Mouse (Mus musculus): ENCODE data around the gene Bcdin3d.
A peak's percentile ranks its signal among the peaks of the same experiment; 100 is the strongest.
"Not testable (repeated sequence)": the region's sequence is repeated elsewhere in the genome, so short reads cannot be mapped to it uniquely, and the experiment has no call there.

Gene Bcdin3d

DNA sequence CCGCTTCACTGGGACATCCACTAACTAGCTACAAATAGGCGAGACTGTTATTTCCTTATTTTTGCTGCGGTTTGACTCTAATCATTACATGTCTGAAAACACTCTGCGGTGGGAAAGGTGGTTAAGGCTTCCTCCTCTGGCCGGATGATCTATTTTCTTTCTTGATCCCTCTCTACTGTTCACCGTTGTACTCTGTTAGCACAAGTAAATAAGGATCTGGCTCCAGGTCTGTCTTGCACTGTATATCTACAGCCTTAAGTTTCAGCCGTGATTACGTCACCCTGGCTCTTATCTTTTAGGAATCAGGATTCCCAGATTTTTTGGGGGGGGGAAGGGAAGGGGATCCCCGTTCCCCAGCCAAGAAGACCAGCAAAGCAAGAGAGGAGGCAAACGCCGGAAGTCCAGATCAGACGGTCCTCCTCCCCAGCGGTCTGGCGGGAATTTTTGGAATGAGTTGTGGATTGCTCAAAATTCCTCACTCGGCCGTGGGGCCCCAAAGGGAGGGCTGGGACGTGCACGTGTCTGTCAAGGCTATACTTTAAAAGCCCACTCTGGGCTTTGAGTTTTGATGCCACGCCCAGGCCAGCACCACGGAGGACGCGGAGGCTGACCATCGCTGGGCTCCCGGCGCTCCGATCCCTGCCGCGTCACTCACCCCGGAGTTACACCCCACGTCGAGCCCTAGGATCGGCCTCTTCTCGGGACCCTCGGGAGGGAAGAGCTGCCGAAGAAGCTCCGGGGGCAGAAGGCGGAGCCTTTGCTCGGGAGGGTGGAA lies 542 bp downstream of the Bcdin3d start:
- DNase-seq (ENCODE audit: low spot score in 2 of 2), result peak; percentile 32 to 43

DNA sequence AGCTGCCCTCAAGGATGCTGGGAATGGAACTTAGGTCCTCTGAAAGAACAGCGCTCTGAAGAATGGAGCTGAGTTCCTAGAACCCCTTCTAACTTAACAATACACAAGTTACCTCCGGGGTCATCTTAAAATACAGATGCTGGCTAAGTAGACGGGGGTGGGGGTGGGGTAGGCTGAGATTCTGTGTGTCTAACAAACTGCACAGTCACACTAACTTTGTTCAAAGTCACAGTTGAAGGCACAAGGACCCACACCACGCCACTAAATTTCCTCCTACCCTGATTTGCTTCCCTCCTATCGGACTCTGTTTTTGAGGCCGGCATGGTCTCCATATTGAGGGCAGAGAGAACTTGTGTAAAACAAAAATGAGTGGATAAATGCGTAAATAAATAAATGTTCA lies 1.6 kb downstream of the Bcdin3d start:
- DNase-seq (ENCODE audit: low spot score in 2 of 2), result no peak

DNA sequence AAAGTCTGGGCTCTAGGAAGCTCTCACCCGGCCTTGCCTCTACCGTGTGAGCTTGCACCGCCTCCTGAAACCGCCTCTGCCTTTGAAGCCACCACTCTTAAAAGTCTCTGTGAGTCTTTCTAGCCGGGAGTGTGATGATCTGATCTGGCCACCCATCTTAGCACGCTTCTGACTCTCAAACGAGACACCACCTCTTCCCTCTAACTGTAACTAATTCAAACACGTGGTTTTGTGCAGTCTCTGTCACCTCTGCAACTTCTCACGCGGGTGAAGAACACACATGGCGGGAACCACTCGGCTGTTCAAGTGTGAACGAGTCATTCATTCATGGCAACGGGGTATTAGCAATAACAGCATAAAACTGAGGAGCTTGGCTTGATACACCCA lies 2.9 kb downstream of the Bcdin3d start:
- DNase-seq (ENCODE audit: low spot score in 2 of 2), result no peak

DNA sequence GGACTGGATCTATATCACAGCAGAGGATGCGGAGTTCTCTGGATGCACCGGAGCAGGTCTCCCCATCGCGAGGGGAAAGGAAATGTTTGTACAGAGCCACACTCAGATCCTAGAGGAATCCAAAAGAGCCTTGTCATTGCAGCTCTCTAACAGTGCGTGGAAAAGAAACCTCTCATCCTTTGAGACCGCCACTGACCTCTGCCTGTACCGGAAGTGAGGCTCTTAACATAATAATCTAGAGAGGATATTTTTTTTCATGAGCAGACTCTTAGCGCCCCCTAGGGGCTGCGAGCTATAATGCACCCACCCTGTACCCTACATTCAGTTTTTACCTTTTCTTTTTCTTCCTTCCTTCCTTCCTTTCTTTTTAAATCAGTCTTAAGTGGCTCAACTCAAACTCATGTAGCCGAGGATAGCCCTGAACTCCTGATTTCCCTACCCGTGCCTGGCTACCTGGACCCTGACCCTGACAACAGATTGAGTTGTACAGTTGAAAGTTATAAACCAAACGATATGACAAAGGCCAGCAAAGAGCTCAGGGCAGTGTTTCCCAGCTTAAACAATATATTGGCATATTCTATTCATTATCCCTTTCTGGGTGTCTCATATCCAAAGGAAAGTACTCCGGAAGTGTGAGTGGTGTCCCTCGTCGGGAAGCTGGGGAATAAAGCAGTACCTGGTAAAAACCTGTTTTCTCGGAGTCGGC lies 3.4 kb downstream of the Bcdin3d start:
- peak in 1 of 2 experiments; percentile 62 for DNase-seq (ENCODE audit: low spot score in 2 of 2)

DNA sequence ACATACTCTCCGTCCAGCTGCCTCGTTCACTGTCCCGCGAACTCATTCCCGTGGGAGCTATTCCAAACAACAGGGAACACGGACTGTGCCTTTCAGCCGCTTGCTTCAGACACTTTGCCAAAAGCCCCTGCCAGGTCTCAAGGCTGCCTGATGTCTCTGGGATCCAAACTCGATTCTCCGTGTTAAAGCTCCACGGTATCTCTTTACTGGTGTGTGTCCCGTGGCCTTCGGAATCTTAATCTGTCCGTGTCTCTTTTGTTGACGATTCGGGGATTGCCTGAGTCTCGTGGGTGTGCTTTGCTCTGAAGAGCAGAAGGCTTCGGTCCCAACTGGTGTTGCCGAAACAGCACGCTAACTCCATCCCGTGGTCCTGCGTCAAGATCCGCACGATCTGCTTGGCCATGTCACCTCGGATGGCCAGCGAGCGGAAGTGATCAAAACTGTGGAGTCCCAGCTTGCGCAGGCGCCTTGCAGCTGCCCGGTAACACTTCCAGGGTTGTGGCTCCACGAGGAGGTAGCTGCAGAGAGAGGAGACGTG lies 4.2 kb downstream of the Bcdin3d start:
- DNase-seq (ENCODE audit: low spot score in 2 of 2), result no peak

DNA sequence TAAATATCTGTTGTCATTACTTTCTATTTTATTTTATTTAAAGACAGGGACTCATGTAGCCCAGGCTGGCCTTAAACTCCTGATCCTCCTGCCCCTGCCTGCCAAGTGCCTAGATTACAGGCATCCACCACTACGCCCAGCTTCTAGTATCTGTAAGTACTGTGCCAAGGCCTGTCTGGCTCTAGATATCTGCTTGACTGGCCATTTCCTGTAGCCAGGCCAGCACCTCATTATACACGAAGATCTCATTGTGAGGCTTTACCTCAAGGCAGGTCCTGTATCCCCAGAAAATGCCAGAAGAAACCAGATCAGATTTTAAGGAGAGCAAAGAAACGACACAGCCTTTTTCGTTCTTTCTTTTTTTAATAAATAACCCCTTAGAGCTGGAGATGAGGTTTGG lies 4.8 kb downstream of the Bcdin3d start:
- DNase-seq (ENCODE audit: low spot score in 2 of 2), result no peak

DNA sequence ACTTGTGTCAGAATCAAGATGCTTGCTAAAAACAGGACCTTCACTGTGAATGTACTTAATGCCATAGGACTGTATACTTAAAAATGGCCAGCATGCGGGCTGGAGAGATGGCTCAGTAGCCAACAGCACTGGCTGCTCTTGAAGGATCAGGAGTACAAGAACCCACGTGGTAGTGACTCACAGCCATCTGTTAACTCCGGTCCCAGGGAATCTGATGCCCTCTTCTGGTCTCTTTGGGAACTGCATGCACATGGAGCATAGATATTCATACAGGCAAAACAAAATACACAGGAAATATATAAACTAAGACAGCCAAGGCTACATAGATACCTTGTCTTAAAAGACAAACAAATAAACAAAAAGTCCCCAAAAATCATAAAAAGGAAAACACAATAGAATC lies 5.5 kb downstream of the Bcdin3d start:
- DNase-seq (ENCODE audit: low spot score in 2 of 2), result peak; percentile 45 to 80

DNA sequence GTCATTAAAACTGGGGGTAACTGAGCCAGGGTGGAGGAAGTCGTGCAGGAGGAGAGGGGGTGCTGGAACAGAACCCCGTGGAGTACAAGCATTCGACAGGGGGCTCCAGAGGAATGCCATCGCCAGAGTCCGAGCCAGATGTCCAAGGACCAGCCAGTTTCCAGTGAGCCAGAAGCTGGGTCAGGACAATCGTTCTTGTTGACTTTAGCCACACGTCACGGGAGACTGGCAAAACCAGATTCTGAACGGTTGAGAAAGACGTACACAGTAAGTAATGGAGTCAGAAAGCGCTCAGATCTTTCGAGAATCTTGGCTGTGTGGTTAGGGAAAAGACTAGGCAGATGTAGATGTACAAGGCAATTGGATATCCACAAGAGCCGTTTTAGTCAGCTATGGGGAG lies 11.3 kb downstream of the Bcdin3d start:
- DNase-seq (ENCODE audit: low spot score in 2 of 2), result no peak

DNA sequence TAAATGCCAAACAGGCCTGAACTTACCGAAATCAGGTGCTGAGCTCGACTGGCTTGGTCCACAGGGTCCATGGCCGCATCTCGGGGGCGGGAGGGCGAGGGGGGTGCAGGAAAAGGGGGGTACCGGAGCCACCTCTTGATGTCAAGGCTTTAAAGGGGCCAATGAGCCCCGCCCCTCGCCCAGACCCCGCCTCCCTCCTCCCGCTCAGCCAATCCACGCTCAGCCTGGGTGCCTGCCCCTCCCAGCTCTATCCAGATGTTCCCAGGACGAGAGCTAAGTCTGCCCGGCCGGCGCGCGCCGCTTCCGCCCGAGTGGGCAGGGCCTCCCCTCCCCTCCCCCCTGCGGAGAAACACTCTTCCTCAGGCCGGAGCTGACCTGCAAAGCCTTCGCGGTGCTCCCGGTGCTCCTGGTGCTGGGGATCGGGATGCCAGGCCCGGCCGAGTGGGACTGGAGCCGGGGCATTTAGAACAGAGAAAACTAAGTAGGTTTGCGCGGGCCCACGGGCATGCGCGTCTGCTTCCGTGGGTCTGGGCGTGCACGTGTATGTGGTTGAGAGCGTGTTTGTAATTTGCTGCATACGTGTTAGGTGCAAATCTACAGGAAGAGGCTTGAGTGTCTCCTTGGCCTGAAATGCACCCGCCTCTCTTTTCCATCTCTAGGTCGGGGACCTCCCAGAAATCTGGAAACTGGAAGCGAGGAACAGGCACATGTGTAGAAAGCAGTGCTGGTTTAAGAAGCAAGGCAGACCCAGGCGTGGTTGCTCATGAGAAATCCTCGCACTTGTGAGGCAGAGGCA lies 16.7 kb downstream of the Bcdin3d start, which contains the start of gene Nckap5l:
TSS of gene Nckap5l (minus strand) at position 143 of the 796 bp plus-strand sequence.
- peak; percentile 64 to 85 for DNase-seq (ENCODE audit: low spot score in 2 of 2)

DNA sequence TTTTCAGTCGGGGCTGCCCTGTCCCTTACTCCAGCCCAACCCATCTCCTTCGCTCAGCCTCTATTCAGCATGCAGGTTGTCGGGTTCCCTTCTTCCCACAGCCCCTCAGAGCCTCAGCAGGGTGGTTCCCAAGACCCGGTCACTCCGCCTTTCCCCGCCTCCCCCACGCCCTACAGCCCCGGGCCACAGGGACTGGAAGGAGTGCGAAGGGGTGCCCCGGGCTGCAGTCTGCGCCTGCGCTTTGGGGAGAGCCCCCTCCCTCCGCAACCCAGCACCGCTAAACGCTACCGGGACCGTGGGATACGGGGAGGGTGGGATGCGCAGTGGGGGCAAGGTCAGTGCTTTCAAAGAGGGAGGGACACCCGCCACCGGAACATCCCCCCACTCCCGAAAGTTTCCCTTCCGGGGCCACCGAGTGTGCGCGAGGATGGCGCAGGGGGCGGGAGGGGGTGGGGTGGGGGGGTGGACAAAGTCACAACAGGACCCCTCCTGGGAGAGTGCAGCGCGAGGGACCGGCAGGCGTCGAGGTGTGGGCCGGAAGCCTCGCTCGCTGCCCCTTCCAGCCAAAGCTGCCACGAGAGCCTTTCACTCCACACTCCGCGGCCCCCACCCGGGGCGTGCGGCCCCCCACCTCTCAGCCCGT lies 17.4 kb downstream of the Bcdin3d start:
- peak; percentile 24 to 46 for DNase-seq (ENCODE audit: low spot score in 2 of 2)

DNA sequence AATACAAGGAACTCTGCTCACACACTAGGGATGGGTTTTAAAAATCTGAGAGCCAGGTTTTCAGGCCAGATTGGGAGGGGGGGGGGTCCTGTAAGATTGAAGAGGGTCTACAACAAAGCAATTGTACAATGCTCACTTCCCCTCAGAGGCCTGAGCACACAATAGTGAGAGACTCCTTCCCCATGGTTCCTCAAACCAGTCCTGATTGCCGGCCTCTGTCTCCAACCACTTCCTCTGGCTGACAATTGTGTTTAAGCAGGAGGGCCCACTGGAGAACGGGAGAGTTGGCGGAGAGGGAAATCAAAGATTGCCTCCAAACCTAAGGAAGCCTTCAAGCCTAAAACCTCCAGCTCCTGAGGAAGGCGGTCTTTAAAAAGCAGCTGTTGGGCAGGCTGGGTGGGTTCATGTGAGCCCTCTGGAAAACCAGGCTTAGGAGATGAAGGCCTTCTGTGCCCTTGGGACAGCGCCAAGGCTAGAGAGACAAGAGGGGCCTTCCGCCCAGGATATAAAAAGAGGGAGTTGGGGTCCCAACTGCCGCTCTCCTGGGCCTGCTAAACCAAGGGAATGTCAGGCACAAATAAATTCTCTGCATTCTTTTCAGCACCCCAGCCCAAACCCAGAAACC lies 18.1 kb downstream of the Bcdin3d start:
- no peak for DNase-seq (ENCODE audit: low spot score in 2 of 2)

DNA sequence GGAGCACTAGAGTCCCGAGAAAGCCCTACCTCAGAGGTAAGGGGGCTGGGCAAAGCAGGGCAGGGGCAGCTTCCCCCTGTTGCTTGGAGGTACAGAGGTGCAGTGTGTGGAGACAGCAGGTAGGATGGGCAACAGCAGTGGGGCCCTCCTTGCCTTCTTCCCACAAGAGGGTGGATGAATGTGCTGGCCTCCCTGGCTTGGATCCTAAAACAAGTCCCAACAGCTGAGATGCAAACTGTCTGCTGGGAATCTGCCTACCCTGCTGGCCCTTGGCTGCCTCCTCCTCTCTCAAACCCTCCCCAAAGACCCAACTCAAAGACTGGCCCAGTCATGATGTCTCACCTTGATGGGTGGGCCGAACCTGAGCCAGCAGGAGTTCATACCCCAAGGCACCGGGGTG lies 19.1 kb downstream of the Bcdin3d start:
- DNase-seq (ENCODE audit: low spot score in 2 of 2), result no peak

DNA sequence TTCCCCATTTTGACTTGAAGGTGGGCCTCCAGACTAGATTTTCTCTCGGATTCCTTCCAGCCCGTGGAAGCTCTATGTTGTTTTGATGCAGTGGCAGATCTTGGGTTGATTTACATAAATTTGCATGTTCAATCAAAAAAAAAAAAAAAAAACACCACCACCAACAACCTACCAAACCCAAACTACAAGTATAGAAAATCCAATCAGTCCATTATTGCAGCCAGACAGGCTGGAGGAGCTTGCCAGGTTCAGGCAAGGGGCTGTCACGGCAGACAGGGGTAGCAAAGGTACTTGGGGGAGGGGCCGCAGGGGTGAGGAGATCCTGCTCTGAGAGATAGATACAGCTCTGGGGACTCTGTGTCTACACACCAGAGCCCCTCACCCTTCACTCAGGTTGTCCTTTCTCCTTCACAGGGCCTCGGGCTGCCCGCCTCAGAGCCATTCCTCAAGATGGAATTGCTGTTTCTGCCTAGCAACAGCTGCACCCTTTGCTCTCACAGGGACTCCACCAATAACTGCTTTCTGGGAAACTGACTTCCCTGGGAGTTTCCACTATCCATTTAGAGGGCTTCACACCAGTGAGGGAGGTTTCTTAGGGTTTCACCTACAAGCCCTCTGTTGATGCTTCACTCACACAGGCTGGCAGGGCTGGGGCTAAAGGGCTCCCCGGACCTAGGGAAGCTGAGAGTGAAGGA lies 19.8 kb downstream of the Bcdin3d start:
- no peak for DNase-seq (ENCODE audit: low spot score in 2 of 2)

DNA sequence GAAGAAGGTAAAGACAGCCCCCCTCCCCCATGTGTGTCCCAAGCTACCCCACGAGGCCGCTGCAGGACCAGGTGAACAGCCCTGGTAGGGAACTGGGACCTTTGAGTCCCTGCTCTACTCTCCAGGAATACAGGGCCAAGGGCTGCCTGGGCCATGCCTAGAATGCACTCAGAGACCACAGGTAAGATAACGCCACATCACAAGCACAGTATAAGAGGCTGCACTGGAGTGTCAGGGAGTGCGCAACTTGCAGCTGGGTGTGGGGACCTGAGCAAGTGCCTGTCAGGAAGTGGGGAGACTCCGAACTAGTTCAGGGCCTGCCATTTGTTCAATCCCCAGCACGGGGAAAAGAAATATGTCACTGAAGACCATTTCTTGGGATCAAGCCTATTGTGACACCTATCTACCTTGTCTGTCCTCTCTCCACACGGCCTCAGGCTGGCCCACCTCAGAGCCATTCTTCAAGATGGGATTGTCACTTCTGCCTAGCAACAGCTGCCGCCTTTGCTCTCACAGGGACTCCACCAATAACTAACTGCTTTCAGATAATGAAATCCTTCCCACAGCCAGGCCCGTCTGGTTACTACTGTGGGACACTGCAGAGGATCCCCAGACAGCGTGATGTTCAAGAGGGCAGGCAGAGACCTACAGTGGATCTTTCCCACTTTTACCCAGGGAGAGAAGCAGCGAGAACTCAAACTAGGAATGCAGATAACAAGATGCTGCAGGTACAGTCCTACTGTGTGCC lies 21.2 kb downstream of the Bcdin3d start:
- no peak for DNase-seq (ENCODE audit: low spot score in 2 of 2)

DNA sequence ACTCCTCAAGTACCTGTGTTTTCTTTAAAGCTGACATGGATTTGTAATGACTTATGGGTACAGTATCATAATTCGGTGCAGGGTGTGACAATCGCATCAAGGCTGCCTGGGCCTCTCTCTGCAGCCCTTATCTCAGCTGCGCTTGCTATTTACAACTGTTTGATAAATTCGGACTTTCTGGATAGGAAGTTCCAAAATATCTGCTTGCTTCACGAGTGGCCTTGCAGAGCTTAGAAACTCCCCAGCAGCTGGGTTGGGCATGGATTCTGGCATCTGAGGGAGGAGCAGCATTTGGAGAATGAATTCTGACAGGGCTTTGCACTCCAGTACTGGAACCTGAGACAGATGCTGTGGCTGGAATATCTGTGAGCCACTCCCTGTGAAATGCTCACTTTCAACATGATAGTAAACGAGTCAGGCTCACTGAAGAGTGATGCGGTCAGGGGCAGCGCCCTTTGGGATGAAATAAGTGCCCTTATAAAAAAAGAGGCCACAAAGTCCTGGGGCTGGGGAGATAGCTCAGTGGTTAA lies 24.7 kb downstream of the Bcdin3d start:
- no peak for DNase-seq (ENCODE audit: low spot score in 2 of 2)

DNA sequence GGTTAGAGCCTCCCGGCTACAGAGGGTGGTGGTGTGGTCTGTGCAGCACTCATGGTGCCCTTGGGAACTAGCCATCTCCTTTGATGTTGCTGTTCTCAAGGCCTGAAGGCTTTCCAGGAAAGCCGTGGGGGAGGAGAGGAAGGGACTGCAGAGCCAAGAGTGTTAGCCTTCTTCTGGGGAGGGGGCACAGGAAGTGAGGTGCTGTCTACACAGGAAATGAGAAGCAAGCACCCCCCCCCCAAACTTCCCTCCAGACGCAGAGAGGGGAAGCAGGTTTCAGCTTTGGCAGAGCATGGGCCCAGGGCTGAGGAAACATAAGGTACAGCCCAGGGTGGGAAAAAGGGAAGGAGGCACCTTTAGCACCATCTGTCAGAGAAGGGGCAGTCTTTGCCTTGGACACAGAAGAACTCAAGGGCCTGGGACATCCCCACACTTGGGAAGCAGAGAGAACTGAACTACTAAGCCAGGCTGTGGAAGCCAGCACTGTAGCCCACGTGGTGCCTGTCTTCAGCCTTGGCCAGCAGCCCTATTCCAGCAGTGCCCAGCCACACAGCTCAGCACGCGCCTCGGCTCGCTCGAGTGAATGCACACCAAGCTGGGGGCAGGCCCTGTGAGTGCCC lies 25.3 kb downstream of the Bcdin3d start:
- no peak for DNase-seq (ENCODE audit: low spot score in 2 of 2)

DNA sequence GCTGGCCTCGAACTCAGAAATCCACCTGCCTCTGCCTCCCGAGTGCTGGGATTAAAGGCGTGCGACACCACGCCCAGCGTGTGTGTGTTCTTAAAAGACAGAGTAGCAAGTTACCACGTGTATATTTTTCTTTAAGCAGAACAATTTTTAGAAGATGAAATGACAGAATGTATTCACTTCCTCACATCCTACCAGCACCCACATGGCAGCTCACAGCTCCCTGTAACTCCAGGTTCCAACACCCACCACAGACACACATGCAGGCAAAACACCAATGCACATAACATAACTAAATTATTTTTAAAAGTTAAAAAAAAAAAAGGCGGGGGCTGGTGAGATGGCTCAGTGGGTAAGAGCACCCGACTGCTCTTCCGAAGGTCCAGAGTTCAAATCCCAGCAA lies 28.4 kb downstream of the Bcdin3d start:
- DNase-seq (ENCODE audit: low spot score in 2 of 2), result not testable (repeated sequence)

DNA sequence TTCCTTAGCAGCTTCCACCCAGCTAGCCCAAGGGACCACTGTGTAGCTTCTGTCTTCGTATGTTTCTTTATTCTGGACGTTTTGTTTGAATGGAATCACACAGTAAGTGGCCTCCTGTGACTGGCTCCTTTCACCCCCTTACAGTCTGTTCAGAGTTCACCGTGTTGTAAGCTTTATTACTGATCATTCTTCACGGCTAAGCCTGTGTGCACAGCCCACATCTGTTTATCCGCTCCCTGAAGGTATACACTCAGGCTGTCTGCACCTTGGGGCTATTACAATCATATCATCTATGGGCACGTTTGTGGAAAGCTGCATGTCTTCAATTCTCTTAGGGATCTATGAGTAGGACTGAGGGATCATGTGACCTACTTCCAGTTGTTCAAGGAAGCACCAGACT lies 29.0 kb downstream of the Bcdin3d start:
- no peak for DNase-seq (ENCODE audit: low spot score in 2 of 2)

DNA sequence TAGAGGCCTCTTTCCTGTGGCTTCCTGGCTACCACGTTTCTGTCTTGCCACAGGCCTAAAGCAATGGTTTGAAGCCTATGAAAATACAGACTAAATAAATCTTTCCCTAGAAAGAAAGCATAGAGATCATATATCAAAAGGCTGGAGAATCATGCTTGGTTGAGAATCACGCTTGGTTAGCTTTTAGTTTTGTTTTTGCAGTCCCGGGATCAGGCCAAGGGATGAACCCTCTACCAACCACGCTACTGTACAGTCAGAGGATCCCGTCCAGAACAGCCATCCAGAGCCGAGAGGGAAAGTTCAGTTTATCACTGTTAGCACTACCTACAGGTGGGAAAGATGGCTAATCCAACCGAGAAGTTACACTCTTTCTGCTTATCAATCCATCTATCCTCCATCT lies 32.2 kb downstream of the Bcdin3d start:
- no peak for DNase-seq (ENCODE audit: low spot score in 2 of 2)

All from spleen, postnatal 10 days (tissue).